ENCODE assay signal across 12 mouse cellular contexts in genomic region chr1:158739132-158739919, GRCm38 (mm10).
DNase-seq lines count a peak whose midpoint lies in the region; ATAC-seq and TF ChIP-seq lines count a peak whose summit lies in the region.
"Had no signal": no experiment of that assay in that cellular context is flagged by ENCODE, and none has a peak within 500 bp of the region (broad histone marks: within the 10 kb centered on the region; RNA-seq: fewer than 3 reads in every experiment).

No protein-coding gene starts in this region.

- no peak overlapping the region for H3K9ac ChIP-seq in embryonic facial prominence, embryonic 12.5 days
- H3K9ac ChIP-seq in limb, embryonic 14.5 days (ENCODE audit: low read depth, low read length, severe bottlenecking) = no peak overlapping the region
- H3K9ac ChIP-seq: liver, embryonic 15.5 days had no signal

- H3K27ac ChIP-seq in embryonic facial prominence, embryonic 12.5 days = 0 out of 2 replicates have a peak overlapping the region, but pooled peaks have one; percentile 50
- H3K27ac ChIP-seq in embryonic facial prominence, embryonic 10.5 days (replicated peaks) = no peak overlapping the region
- no peak overlapping the region for H3K27ac ChIP-seq in limb, embryonic 14.5 days (replicated peaks; ENCODE audit: low read depth, low read length)
- H3K27ac ChIP-seq in limb, embryonic 10.5 days = no peak overlapping the region
- peak overlapping the region; percentile 35; the same call in 1 of the 2 replicates for H3K27ac ChIP-seq in gastrocnemius, adult 2 months
- H3K27ac ChIP-seq: liver, embryonic 15.5 days had no signal

- no peak for ATAC-seq in embryonic facial prominence, embryonic 12.5 days (ENCODE audit: insufficient number of reproducible peaks, insufficient read depth, low FRiP score, low TSS enrichment)
- ATAC-seq in limb, embryonic 14.5 days (ENCODE audit: low FRiP score, low read depth) = no peak
- ATAC-seq in megakaryocyte progenitor cell, adult 5-6 weeks (replicated peaks; ENCODE audit: poor library complexity) = no peak

- H3K9me3 ChIP-seq in embryonic facial prominence, embryonic 12.5 days = no peaks in the 10 kb centered on the region
- H3K9me3 ChIP-seq in embryonic facial prominence, embryonic 10.5 days = no peaks in the 10 kb centered on the region
- no peaks in the 10 kb centered on the region for H3K9me3 ChIP-seq in limb, embryonic 14.5 days (ENCODE audit: control insufficient read depth, low read length)
- H3K9me3 ChIP-seq in limb, embryonic 10.5 days (replicated peaks) = no peaks in the 10 kb centered on the region
- H3K9me3 ChIP-seq: liver, embryonic 15.5 days had no signal

- no peaks in the 10 kb centered on the region for H3K27me3 ChIP-seq in embryonic facial prominence, embryonic 12.5 days
- H3K27me3 ChIP-seq in embryonic facial prominence, embryonic 10.5 days (replicated peaks; ENCODE audit: low read depth, poor library complexity, severe bottlenecking) = no peaks in the 10 kb centered on the region
- H3K27me3 ChIP-seq in limb, embryonic 14.5 days (ENCODE audit: control insufficient read depth, insufficient read depth, low read length) = 0 out of 2 replicates have a peak, but pooled peaks cover 4% of the 10 kb centered on the region
- no peaks in the 10 kb centered on the region for H3K27me3 ChIP-seq in limb, embryonic 10.5 days (ENCODE audit: low read depth, poor library complexity, severe bottlenecking)
- H3K27me3 ChIP-seq: liver, embryonic 15.5 days had no signal

- TF ChIP-seq POLR2A in limb, embryonic 14.5 days (IDR thresholded peaks at IDR 0.05; ENCODE audit: borderline replicate concordance, extremely low read depth, insufficient read depth, insufficient read length) = no peak

- H3K4me1 ChIP-seq in embryonic facial prominence, embryonic 12.5 days = 0 out of 2 replicates have a peak, but pooled peaks cover 10% of the 10 kb centered on the region
- no peaks in the 10 kb centered on the region for H3K4me1 ChIP-seq in embryonic facial prominence, embryonic 10.5 days
- 0 out of 2 replicates have a peak, but pooled peaks cover 7% of the 10 kb centered on the region for H3K4me1 ChIP-seq in limb, embryonic 14.5 days (ENCODE audit: control insufficient read depth, insufficient read depth, low read length)
- H3K4me1 ChIP-seq in limb, embryonic 10.5 days = peaks cover 7% of the 10 kb centered on the region
- H3K4me1 ChIP-seq: liver, embryonic 15.5 days had no signal

- no peak for DNase-seq in embryonic facial prominence, embryonic 10.5 days (ENCODE audit: low spot score)
- peak; percentile 42 for DNase-seq in limb, embryonic 14.5 days (ENCODE audit: low spot score)
- no peak for DNase-seq in limb, embryonic 10.5 days (ENCODE audit: low spot score)
- peak; percentile 74 for DNase-seq in adipocyte (ENCODE audit: low spot score)
- peak; percentile 34 for DNase-seq in gastrocnemius, adult 2 months
- no peak for DNase-seq in MN1 (ENCODE audit: low spot score)
- DNase-seq: B cell, adult 2 months; cerebellum, adult 8-10 months; thymus, adult 18-20 months had no signal

- TF ChIP-seq CTCF in gastrocnemius, adult 2 months (IDR thresholded peaks at IDR 0.05) = no peak

- WGBS in embryonic facial prominence, embryonic 12.5 days = 33% methylated on average over 5 of the region's 5 CpGs
- 44% methylated on average over 5 of the region's 5 CpGs for WGBS in embryonic facial prominence, embryonic 10.5 days
- 21% methylated on average over 5 of the region's 5 CpGs for WGBS in limb, embryonic 14.5 days
- 58% methylated on average over 5 of the region's 5 CpGs for WGBS in limb, embryonic 10.5 days

- no peaks in the 10 kb centered on the region for H3K36me3 ChIP-seq in embryonic facial prominence, embryonic 12.5 days
- H3K36me3 ChIP-seq in embryonic facial prominence, embryonic 10.5 days (replicated peaks) = no peaks in the 10 kb centered on the region
- H3K36me3 ChIP-seq in limb, embryonic 14.5 days (ENCODE audit: control insufficient read depth, insufficient read depth, low read length) = no peaks in the 10 kb centered on the region
- no peaks in the 10 kb centered on the region for H3K36me3 ChIP-seq in limb, embryonic 10.5 days
- H3K36me3 ChIP-seq: liver, embryonic 15.5 days had no signal

- no peak overlapping the region for H3K4me3 ChIP-seq in embryonic facial prominence, embryonic 12.5 days
- no peak overlapping the region for H3K4me3 ChIP-seq in embryonic facial prominence, embryonic 10.5 days
- no peak overlapping the region for H3K4me3 ChIP-seq in limb, embryonic 14.5 days (replicated peaks; ENCODE audit: low read length)
- no peak overlapping the region for H3K4me3 ChIP-seq in limb, embryonic 10.5 days
- no peak overlapping the region for H3K4me3 ChIP-seq in gastrocnemius, adult 2 months
- H3K4me3 ChIP-seq: liver, embryonic 15.5 days had no signal

- intact Hi-C loops in gastrocnemius, adult 2 months (cut with DNase I) = no loop called here

- no peak overlapping the region for H3K4me2 ChIP-seq in embryonic facial prominence, embryonic 12.5 days (replicated peaks)
- H3K4me2 ChIP-seq in limb, embryonic 14.5 days (replicated peaks; ENCODE audit: low read depth, low read length, severe bottlenecking) = no peak overlapping the region
- H3K4me2 ChIP-seq: liver, embryonic 15.5 days had no signal

Comparison
In these comparisons a context has a peak if more than half of its experiments do, and no peak if none do; other contexts are left out.
1. H3K27ac ChIP-seq: peak in embryonic facial prominence, embryonic 12.5 days (single experiment) and gastrocnemius, adult 2 months (single experiment); none in embryonic facial prominence, embryonic 10.5 days (single experiment), limb, embryonic 14.5 days (single experiment) and limb, embryonic 10.5 days (single experiment).
2. DNase-seq: peak in limb, embryonic 14.5 days (single experiment), adipocyte (single experiment) and gastrocnemius, adult 2 months (single experiment); none in embryonic facial prominence, embryonic 10.5 days (single experiment), limb, embryonic 10.5 days (single experiment) and MN1 (single experiment).